Mouse (Mus musculus) midbrain, embryonic 10.5 days (tissue): Measurements from ENCODE around the gene Kif22. TPM values are rescaled to one million over a fixed set of nuclear protein-coding genes. Genes with fewer than 3 reads are reported as not detected.
"Not testable (repeated sequence)": the region's sequence is repeated elsewhere in the genome, so short reads cannot be mapped to it uniquely, and the experiment has no call there.

Experiments used
- DNase-seq: peaks from one replicate; pipeline ENCODE4 v3.0.0-alpha.2; 2017; ENCODE audit warnings: low spot score
- H3K27ac ChIP-seq: fragments of 300-500 bp; sonication (generic); replicated peaks from 2 replicates; pipeline ENCODE4 v1.5.1; 2016; ENCODE audit warnings: mild to moderate bottlenecking
- H3K27me3 ChIP-seq: fragments of 300-500 bp; sonication (generic); 2 replicates; pipeline ENCODE4 v1.6.1; 2016; ENCODE audit warnings: low read depth, mild to moderate bottlenecking; ENCODE audit not compliant: poor library complexity, severe bottlenecking
- H3K36me3 ChIP-seq: fragments of 300-500 bp; sonication (generic); 2 replicates; pipeline ENCODE4 v1.6.1; 2016; ENCODE audit warnings: mild to moderate bottlenecking, moderate library complexity
- H3K4me1 ChIP-seq: fragments of 300-500 bp; sonication (generic); 2 replicates; pipeline ENCODE4 v1.6.1; 2016
- H3K4me3 ChIP-seq: fragments of 300-500 bp; sonication (generic); 2 replicates; pipeline ENCODE4 v1.5.1; 2016; ENCODE audit warnings: mild to moderate bottlenecking, moderate library complexity
- H3K9me3 ChIP-seq: fragments of 300-500 bp; sonication (generic); replicated peaks from 2 replicates; pipeline ENCODE4 v1.6.1; 2016; ENCODE audit warnings: mild to moderate bottlenecking
- WGBS: fragments of 180-500 bp; shearing (Covaris S2); methylation state at CpG from one replicate; pipeline ENCODE4 v1.1.7; 2016; 5-methylcytosine and 5-hydroxymethylcytosine counted together
- polyA plus RNA-seq: library from polyadenylated mRNA; unstranded; fragments of >200 nt; fragmentation: Nextera tagmentation; extraction: Ambion mirVana; gene quantifications from 2 replicates; pipeline ENCODE4 v1.2.1, GENCODE M21; 2016

The Kif22 gene
- 210 and 222 TPM in 2 replicates for polyA plus RNA-seq

DNA sequence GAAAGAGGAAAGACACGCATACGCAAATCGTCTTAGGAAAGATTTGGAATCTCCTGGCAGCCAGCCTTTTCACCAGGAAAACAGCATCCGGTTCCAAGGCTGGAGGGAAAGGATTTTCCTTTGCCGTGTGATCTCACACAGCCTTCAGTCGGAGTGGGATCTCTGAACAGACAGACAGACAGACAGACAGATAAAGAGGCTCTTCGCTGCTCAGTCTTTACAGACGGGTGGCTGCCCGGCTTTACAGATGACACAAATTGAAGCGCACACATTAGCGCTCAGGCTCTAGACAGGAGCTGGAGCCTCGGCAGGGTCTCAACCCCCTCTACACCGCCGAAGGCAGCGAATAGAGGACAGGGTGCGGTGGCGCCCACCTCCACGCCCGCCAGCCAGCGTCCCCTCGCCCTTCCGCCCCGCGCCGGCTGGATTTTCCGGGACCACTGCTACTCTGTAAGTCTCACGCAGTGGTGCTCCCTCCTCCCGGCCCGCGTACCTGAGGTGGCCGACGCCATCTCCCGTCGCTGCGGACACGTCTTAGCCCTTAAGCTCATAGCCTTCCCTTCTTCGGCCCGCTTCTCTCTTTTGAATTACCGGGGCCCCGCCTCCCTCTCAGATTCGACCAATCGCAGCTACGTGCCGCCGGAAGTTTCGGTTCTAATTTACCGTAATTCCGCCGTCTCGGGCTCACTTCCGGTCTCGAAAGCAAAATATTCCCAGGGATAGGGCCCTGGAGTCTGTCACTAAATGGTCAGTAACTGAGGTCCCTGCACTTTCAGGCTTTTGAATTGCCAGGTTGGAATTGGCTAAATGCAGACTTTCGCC, at the start of gene Kif22:
Kif22 (minus strand) TSS at position 621 of the 822 bp plus-strand sequence.
- no peaks in the 10 kb centered on the region for H3K27me3 ChIP-seq
- H3K4me3 ChIP-seq: peak within 1 kb of the TSS; percentile 96
- under 1% methylated on average over 53 of the region's 53 CpGs for whole genome bisulfite sequencing
- DNase-seq: peak; percentile 91
- H3K9me3 ChIP-seq: no peaks in the 10 kb centered on the region
- peak within 1 kb of the TSS; percentile 95 for H3K27ac ChIP-seq
- peaks cover 25% of the 10 kb centered on the region for H3K4me1 ChIP-seq
- peaks cover 34% of the 10 kb centered on the region for H3K36me3 ChIP-seq

DNA sequence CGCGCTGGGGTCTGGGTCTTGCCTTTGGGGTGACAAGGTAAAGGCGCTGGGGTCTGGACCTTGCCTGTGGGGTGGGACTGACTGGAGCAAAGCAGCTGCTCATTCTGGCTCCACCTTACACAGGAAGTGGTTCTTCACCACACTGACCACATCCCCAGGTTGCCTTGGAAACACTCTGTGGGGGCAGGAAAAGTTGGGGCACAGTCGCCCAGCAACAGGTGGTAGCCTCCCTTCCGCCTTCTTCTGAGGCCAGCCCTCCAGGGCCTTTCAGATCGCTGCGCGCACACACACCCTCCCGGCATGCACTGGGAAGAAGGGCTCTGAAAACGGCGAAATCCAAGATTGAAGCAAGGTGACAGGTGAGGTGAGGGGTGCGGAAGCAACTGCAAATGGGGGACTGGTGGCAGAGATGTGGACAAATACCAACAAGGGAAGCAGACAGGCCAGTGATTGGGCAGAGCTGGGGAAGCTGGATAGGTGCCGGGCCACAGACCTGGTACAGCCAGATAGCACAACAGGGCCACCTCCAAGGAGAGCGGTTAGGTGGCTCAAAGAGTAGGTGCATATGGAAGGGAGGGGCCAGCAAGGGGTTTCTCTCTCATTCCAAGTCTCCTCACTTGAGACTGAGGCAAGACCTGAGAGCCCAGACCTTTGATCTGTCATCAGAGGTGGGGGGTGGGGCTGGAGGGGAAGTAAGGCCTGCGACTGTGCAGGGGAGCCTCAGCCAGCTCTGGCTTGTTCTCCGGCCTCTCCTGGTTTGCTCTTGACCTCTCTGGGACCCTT, 49.0 kb upstream of the Kif22 start, which contains the start of gene AI467606:
AI467606 (plus strand) TSS at position 246 of the 783 bp plus-strand sequence.
- WGBS: 80% methylated on average over 16 of the region's 16 CpGs
- Histone ChIP-seq H3K4me3 (peak within 1 kb of the TSS; percentile 14; the same call in 1 of the 2 replicates), H3K9me3 (no peaks in the 10 kb centered on the region), H3K36me3 (no peaks in the 10 kb centered on the region), H3K27me3 (no peaks in the 10 kb centered on the region), H3K4me1 (peaks cover 34% of the 10 kb centered on the region), H3K27ac (peak within 1 kb of the TSS; percentile 58)
- DNase-seq: no peak

GRCm38 (mm10) chr7:127090154-127091113, 48.2 kb upstream of the Kif22 start:
- Histone ChIP-seq H3K4me3 (no peak overlapping the region), H3K9me3 (no peaks in the 10 kb centered on the region), H3K27me3 (no peaks in the 10 kb centered on the region), H3K4me1 (peaks cover 34% of the 10 kb centered on the region), H3K27ac (0 out of 2 replicates have a peak overlapping the region, but pooled peaks have one; percentile 42), H3K36me3 (no peaks in the 10 kb centered on the region)
- no peak for DNase-seq
- 83% methylated on average over 19 of the region's 20 CpGs for WGBS

GRCm38 (mm10) chr7:127088901-127089845, 46.9 kb upstream of the Kif22 start:
- peak; percentile 34 for DNase-seq
- Histone ChIP-seq H3K4me3 (peak overlapping the region; percentile 43), H3K9me3 (no peaks in the 10 kb centered on the region), H3K27ac (peak overlapping the region; percentile 75), H3K27me3 (no peaks in the 10 kb centered on the region), H3K36me3 (no peaks in the 10 kb centered on the region), H3K4me1 (peaks cover 34% of the 10 kb centered on the region)
- 20% methylated on average over 27 of the region's 27 CpGs for WGBS

- H3K27ac ChIP-seq: no peak overlapping the region
- no peaks in the 10 kb centered on the region for H3K9me3 ChIP-seq
- peaks cover 34% of the 10 kb centered on the region for H3K4me1 ChIP-seq
- no peaks in the 10 kb centered on the region for H3K36me3 ChIP-seq
- no peak overlapping the region for H3K4me3 ChIP-seq
- DNase-seq: no peak
- H3K27me3 ChIP-seq: no peaks in the 10 kb centered on the region
- 89% methylated on average over 3 of the region's 3 CpGs for WGBS
Observed at GRCm38 (mm10) chr7:127088083-127088482, 45.8 kb upstream of the Kif22 start.

- not testable (repeated sequence) for H3K4me3 ChIP-seq, H3K9me3 ChIP-seq, DNase-seq, H3K36me3 ChIP-seq, H3K27me3 ChIP-seq, H3K27ac ChIP-seq
- 92% methylated on average over 6 of the region's 6 CpGs for WGBS
- peaks cover 32% of the 10 kb centered on the region for H3K4me1 ChIP-seq
Observed at GRCm38 (mm10) chr7:127087278-127088010, 45.2 kb upstream of the Kif22 start, which contains the start of gene Zg16. TSS of gene Zg16 (minus strand) at chr7:127087328.

DNA sequence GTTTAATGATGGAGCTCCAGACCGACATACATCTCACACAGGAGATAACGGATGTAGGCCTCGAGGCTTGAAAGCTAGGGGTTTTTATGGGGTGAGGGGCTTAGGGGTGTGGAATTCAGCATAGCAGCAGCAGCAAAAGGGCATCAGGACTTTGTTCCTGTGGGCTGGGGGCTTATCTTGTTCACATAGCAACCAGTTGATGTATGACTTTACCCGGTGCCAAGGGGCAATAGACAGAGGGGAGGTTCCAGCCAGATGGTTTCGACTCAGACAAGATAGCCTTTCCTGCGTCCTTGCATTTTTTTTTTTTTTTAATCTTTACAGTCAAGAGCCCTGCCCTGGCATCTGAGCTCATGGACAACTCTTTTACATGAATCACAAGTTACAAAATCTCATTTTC, 43.5 kb upstream of the Kif22 start:
- not testable (repeated sequence) for H3K9me3 ChIP-seq, DNase-seq, H3K27me3 ChIP-seq, H3K27ac ChIP-seq, H3K36me3 ChIP-seq, H3K4me3 ChIP-seq
- WGBS: 87% methylated on average over 6 of the region's 6 CpGs
- peaks cover 17% of the 10 kb centered on the region for H3K4me1 ChIP-seq

DNA sequence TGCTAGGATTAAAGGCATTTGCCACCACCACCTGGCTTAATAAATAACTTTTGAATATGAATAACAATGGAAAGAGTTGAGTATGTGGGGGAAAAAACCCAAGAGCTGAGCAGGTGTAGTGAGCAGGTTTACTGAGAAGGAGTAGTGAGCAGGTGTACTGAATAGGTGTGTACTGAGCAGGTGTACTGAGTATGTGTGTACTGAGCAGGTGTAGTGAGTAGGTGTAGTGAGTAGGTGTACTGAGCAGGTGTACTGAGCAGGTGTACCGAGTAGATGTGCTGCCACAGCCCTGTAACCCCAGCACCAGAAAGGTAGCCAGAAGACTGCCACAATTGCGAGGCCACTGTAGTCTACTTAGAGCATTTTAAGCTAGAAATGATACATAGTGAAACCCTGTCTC, 42.5 kb upstream of the Kif22 start:
- Histone ChIP-seq H3K9me3 (no peaks in the 10 kb centered on the region), H3K4me1 (peaks cover 12% of the 10 kb centered on the region), H3K36me3 (no peaks in the 10 kb centered on the region), H3K27me3 (no peaks in the 10 kb centered on the region), H3K27ac (no peak overlapping the region), H3K4me3 (no peak overlapping the region)
- WGBS: 86% methylated on average over 2 of the region's 2 CpGs
- DNase-seq: no peak

DNA sequence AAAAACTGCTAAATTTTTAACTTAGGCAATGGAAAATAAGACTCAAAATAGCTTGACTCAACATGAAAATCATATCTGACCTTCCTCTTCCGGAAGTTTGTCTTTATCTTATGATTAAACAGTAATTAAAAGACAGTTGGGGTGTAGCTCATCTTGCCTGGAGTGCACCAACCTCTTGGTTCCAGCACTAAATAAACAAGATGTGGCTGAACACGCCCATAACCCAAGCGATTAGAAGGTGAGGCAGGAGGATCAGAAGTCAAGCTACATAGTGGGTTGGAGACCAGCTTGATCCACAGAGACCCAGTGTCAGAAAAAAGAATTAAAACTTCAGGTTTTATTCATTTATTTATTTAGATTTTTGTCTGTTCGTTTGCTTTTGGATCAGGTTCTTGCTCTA, 41.4 kb upstream of the Kif22 start:
- no peak overlapping the region for H3K4me3 ChIP-seq
- 88% methylated on average over 4 of the region's 4 CpGs for WGBS
- peaks cover under 1% of the 10 kb centered on the region for H3K4me1 ChIP-seq
- H3K36me3 ChIP-seq: no peaks in the 10 kb centered on the region
- DNase-seq: no peak
- no peaks in the 10 kb centered on the region for H3K27me3 ChIP-seq
- no peak overlapping the region for H3K27ac ChIP-seq
- no peaks in the 10 kb centered on the region for H3K9me3 ChIP-seq

GRCm38 (mm10) chr7:127082995-127083394, 40.7 kb upstream of the Kif22 start:
- DNase-seq: no peak
- no peaks in the 10 kb centered on the region for H3K4me1 ChIP-seq
- no peaks in the 10 kb centered on the region for H3K27me3 ChIP-seq
- no peaks in the 10 kb centered on the region for H3K36me3 ChIP-seq
- no peak overlapping the region for H3K4me3 ChIP-seq
- no peak overlapping the region for H3K27ac ChIP-seq
- WGBS: 60% methylated on average over 2 of the region's 2 CpGs
- no peaks in the 10 kb centered on the region for H3K9me3 ChIP-seq

GRCm38 (mm10) chr7:127082271-127082670, 40.0 kb upstream of the Kif22 start:
- no peak for DNase-seq
- Histone ChIP-seq H3K27ac (no peak overlapping the region), H3K4me1 (no peaks in the 10 kb centered on the region), H3K4me3 (no peak overlapping the region), H3K36me3 (no peaks in the 10 kb centered on the region), H3K9me3 (no peaks in the 10 kb centered on the region), H3K27me3 (no peaks in the 10 kb centered on the region)
- WGBS: 85% methylated on average over 8 of the region's 8 CpGs
